Mouse (Mus musculus) kidney, embryonic 14.5 days (tissue): ENCODE data around the gene Pcna. TPM values are rescaled to one million over a fixed set of nuclear protein-coding genes. Genes with fewer than 3 reads are reported as not detected.

Experiments used
- ATAC-seq: fragments of 200-750 bp; cut with Nextera tagmentation; 2 replicates; pipeline ENCODE4 v1.8.0; 2017; ENCODE audit warnings: moderate number of reproducible peaks, mild to moderate bottlenecking, moderate TSS enrichment, moderate library complexity; ENCODE audit not compliant: low FRiP score, low TSS enrichment
- H3K27ac ChIP-seq: fragments of 300-500 bp; sonication (generic); 2 replicates; pipeline ENCODE4 v1.5.1; 2014; ENCODE audit warnings: low read depth, mild to moderate bottlenecking, low read length, moderate library complexity, mixed read lengths
- H3K27me3 ChIP-seq: fragments of 300-500 bp; sonication (generic); 2 replicates; pipeline ENCODE4 v1.6.1; 2014; ENCODE audit warnings: mild to moderate bottlenecking, low read length; ENCODE audit not compliant: control insufficient read depth, insufficient read depth
- H3K36me3 ChIP-seq: fragments of 300-500 bp; sonication (generic); 2 replicates; pipeline ENCODE4 v1.6.1; 2014; ENCODE audit warnings: low read length, mixed read lengths; ENCODE audit not compliant: control insufficient read depth, insufficient read depth
- H3K4me1 ChIP-seq: fragments of 300-500 bp; sonication (generic); 2 replicates; pipeline ENCODE4 v1.6.1; 2014; ENCODE audit warnings: low read length, mixed read lengths; ENCODE audit not compliant: control insufficient read depth, insufficient read depth
- H3K4me2 ChIP-seq: fragments of 300-500 bp; sonication (generic); replicated peaks from 2 replicates; pipeline ENCODE4 v1.6.1; 2014; ENCODE audit warnings: low read depth, mild to moderate bottlenecking, low read length
- H3K4me3 ChIP-seq: fragments of 300-500 bp; sonication (generic); 2 replicates; pipeline ENCODE4 v1.5.1; 2014; ENCODE audit warnings: mild to moderate bottlenecking, low read length
- H3K9ac ChIP-seq: fragments of 300-500 bp; sonication (generic); 2 replicates; pipeline ENCODE4 v1.6.1; 2014; ENCODE audit warnings: low read depth, mild to moderate bottlenecking, low read length, moderate library complexity
- H3K9me3 ChIP-seq: fragments of 300-500 bp; sonication (generic); 2 replicates; pipeline ENCODE4 v1.6.1; 2016; ENCODE audit warnings: low read length; ENCODE audit not compliant: control insufficient read depth
- WGBS: fragments of 180-500 bp; shearing (Covaris S2); extraction: QIAGEN DNeasy Blood & Tissue Kit; methylation state at CpG from one replicate; pipeline ENCODE4 v1.1.7; 2014; 5-methylcytosine and 5-hydroxymethylcytosine counted together
- polyA plus RNA-seq: library from polyadenylated mRNA; unstranded; fragments of >200 nt; fragmentation: Nextera tagmentation; extraction: Ambion mirVana; gene quantifications from 2 replicates; pipeline ENCODE4 v1.2.1, GENCODE M21; 2014

Gene Pcna
- polyA plus RNA-seq, 1 experiment from 2014 or later, result 339 TPM

DNA sequence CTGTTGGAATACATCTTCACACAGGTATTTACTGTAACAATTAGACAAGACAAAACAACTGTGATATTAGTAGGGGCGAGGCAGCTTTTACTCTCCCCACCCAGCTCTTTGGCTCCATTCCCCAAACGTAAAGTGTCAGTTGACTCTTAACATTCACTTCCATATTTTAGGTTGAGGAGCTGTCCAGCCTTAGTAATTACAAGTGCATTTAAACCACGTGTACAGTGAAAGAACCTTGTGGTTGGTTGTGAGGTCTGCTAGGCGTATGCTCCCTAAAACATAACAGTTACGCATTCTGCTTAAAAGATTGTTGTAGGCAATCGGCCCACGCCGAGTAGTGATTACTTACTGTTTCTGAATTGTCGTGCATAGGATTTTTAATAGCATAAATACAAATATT is 12.1 kb upstream of the Pcna start:
- Histone ChIP-seq H3K27ac (no peak overlapping the region), H3K9me3 (no peaks in the 10 kb centered on the region), H3K4me3 (no peak overlapping the region), H3K4me1 (peaks cover 12% of the 10 kb centered on the region; the same call in 1 of the 2 replicates), H3K9ac (no peak overlapping the region), H3K36me3 (no peaks in the 10 kb centered on the region), H3K4me2 (no peak overlapping the region), H3K27me3 (no peaks in the 10 kb centered on the region)
- 80% methylated on average over 9 of the region's 9 CpGs for WGBS
- ATAC-seq, result no peak

DNA sequence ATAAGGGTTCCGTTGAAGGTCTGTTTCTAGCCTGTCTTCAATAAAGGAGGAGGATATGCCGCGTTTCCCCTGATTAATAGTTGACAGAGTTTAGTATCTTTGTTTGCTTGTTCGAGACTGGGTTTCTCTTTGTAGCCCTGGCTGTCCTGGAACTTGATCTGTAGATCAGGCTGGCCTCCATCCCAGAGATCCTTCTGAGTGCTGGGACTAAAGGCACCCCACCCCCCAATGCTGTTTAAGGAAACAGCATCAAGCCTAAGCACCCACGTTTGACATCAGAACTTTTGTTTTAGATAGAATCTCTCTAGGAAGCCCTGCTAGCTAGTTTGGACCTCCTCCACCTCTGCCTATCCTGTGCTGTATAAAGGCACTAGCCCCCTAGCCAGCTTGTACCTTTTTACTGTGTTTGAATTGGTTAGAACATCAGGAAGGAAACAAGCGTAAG is 11.2 kb upstream of the Pcna start:
- ATAC-seq, result no peak
- peak overlapping the region; percentile 90 for H3K4me3 ChIP-seq
- peak overlapping the region; percentile 89 for H3K9ac ChIP-seq
- peak overlapping the region; percentile 67 for H3K4me2 ChIP-seq
- no peaks in the 10 kb centered on the region for H3K9me3 ChIP-seq
- no peaks in the 10 kb centered on the region for H3K36me3 ChIP-seq
- 18% methylated on average over 6 of the region's 6 CpGs for WGBS
- H3K27ac ChIP-seq, result 0 out of 2 replicates have a peak overlapping the region, but pooled peaks have one; percentile 68
- no peaks in the 10 kb centered on the region for H3K27me3 ChIP-seq
- peaks cover 12% of the 10 kb centered on the region; the same call in 1 of the 2 replicates for H3K4me1 ChIP-seq

DNA sequence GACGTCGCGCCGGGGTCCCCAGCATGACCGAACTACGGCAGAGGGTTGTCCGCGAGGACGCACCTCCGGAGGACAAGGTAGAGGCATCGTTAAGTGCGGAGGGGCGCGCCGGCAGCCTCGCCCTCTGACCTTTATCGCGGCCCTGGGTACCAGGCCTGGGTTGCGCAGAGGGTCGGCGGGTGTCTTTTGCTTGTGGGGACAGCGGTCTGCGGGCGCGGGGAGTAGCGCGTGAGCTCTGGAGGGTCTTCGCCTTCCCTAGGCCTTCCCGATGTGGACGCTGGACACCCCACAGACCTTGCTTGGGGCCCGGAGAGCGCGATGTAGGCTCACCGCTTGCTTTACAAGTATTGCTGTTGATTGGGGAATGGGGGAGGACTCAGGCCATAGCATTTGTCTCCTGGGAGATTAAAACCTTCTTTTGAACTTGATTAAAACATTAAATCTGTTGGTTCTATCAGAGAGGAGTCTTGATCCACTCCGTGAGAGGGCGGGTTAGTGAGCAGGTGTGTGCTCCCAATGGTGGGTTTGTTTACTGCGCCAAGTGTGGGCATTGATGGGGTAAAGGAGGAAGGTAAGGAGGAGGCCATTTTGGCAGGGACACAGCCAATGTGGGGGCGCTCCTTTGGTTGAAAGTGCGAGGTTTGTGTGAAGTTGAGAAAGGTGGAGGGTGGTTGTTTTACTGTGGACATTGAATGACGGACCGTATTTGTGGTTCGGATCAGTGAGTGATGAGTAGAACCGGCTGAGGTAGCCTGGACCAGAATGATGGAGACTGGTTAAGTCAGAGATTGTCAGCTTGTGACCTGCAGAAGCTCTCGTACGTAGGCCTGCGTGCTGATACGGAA is 10.5 kb upstream of the Pcna start:
- Histone ChIP-seq H3K27ac (peak overlapping the region; percentile 68), H3K9ac (peak overlapping the region; percentile 89), H3K27me3 (no peaks in the 10 kb centered on the region), H3K4me1 (peaks cover 12% of the 10 kb centered on the region; the same call in 1 of the 2 replicates), H3K4me2 (peak overlapping the region; percentile 67), H3K36me3 (no peaks in the 10 kb centered on the region), H3K9me3 (no peaks in the 10 kb centered on the region), H3K4me3 (peak overlapping the region; percentile 90)
- ATAC-seq, result peak; percentile 21; the same call in 1 of the 2 replicates
- WGBS, result 1% methylated on average over 47 of the region's 47 CpGs

DNA sequence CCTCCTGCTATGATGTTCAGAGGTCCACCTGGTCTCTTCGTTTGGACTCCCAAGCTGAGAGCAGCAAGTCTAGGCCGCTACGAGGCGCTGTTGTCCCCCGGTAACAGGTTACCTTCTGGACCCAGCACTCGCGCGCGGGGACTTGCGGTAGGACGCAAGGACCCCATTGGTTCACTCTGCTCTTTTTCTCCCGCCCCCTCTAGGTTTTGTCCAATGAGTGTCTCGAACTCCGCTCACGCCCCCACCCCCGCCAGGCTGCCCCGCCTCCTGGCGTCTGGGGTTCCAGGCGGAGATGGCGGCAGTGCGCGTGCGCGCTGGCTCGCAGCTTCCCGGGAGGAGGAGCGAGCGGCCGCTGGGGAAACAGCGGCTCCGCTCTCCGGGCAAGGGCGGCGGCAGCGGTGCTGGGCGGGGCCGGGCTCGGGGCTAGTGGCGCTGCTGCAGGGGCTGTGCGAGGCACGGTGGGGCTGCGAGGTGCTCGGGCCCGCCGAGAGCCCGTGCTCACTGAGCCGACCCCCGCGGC is 9.8 kb upstream of the Pcna start, which contains the start of gene Cds2:
TSS of gene Cds2 (plus strand) at position 270 of the 520 bp plus-strand sequence.
- Histone ChIP-seq H3K4me1 (peaks cover 12% of the 10 kb centered on the region; the same call in 1 of the 2 replicates), H3K27me3 (no peaks in the 10 kb centered on the region), H3K4me3 (peak within 1 kb of the TSS; percentile 90), H3K36me3 (no peaks in the 10 kb centered on the region), H3K9ac (peak within 1 kb of the TSS; percentile 89), H3K4me2 (peak within 1 kb of the TSS; percentile 67), H3K9me3 (no peaks in the 10 kb centered on the region), H3K27ac (peak within 1 kb of the TSS; percentile 68)
- WGBS, result under 1% methylated on average over 46 of the region's 49 CpGs
- ATAC-seq, result peak; percentile 99

DNA sequence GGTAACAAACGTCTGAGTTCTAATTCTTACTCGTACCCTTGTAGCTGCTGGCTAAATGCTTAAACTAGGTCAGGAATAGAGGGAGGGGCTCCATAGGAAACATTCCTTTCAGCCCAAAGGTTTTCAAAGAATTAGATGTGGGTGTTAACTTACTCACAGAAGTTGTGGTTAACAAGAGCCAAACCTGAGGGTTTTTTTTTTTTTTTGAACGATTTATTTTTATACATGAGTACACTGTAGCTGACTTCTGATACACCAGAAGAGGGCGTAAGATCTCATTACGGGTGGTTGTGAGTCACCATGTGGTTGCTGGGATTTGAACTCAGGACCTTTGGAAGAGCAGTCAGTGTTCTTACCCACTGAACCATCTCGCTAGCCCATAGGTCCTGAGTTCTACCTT is 9.1 kb upstream of the Pcna start:
- Histone ChIP-seq H3K9me3 (no peaks in the 10 kb centered on the region), H3K4me1 (peaks cover 12% of the 10 kb centered on the region; the same call in 1 of the 2 replicates), H3K27ac (no peak overlapping the region), H3K9ac (no peak overlapping the region), H3K4me3 (no peak overlapping the region), H3K4me2 (no peak overlapping the region), H3K27me3 (no peaks in the 10 kb centered on the region), H3K36me3 (no peaks in the 10 kb centered on the region)
- no peak for ATAC-seq
- WGBS, result 78% methylated on average over 6 of the region's 6 CpGs

DNA sequence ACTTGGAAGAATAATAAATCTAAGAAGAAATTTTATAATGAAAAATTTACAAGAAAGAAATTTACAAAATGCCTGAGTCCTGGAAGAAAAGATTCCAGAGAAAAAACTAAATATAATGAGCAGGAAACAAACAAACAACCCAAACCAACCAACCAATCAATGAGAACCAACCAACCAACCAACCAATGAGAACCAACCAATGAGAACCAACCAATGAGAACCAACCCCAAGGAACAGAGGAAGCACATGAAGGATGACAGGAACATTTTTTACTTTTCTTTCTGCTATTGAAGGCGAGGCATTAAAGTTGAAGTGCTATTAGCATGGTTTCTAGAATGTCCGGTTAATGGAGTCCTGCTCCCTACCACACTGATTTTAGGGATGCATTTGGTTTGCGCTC is 7.5 kb upstream of the Pcna start:
- Histone ChIP-seq H3K9ac (no peak overlapping the region), H3K27ac (no peak overlapping the region), H3K27me3 (no peaks in the 10 kb centered on the region), H3K4me3 (no peak overlapping the region), H3K9me3 (no peaks in the 10 kb centered on the region), H3K4me1 (peaks cover 12% of the 10 kb centered on the region; the same call in 1 of the 2 replicates), H3K36me3 (no peaks in the 10 kb centered on the region), H3K4me2 (no peak overlapping the region)
- 67% methylated on average over 3 of the region's 3 CpGs for WGBS
- ATAC-seq, result no peak

DNA sequence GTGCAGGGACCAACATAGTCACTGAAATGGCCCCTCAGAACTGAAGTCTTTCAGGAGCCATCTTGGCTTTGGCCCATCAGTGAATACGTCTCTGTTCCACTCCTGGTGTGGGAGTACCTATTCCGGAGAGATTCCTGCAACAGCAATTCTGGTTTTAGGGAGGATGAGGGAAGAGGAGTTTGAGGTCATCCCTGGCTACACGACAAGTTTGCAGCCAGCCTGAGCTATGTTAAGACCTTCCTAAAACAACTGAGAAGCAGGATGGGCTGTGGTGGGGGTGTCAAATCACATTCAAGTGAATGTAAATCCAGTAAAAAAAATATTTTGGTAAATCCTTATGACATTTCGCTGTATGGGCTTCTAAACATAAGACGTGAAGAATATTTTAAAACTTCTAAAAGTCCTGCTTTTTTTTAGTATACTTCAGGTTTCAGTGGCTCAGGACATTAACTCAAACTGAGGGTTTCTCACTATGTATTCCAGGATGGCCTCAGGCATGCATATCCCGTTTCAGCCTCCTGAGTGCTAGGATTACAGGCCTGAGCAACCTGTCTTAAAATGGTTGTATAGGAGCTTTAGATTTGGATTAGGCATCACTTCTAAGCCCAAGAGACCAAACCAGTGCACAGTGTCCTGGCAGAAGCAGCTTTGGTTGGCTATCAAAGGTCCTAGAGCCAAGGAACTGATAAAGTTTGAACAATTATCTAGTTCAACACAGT is 4.4 kb upstream of the Pcna start:
- Histone ChIP-seq H3K36me3 (no peaks in the 10 kb centered on the region), H3K27me3 (no peaks in the 10 kb centered on the region), H3K27ac (no peak overlapping the region), H3K4me2 (no peak overlapping the region), H3K4me1 (no peaks in the 10 kb centered on the region), H3K9me3 (no peaks in the 10 kb centered on the region), H3K9ac (no peak overlapping the region), H3K4me3 (no peak overlapping the region)
- ATAC-seq, result no peak
- WGBS, result 86% methylated on average over 6 of the region's 6 CpGs

GRCm38 (mm10) chr2:132253603-132254002 is 489 bp upstream of the Pcna start:
- H3K27ac ChIP-seq, result peak overlapping the region; percentile 80
- H3K4me2 ChIP-seq, result peak overlapping the region; percentile 54
- peak overlapping the region; percentile 64; the same call in 1 of the 2 replicates for H3K9ac ChIP-seq
- no peaks in the 10 kb centered on the region for H3K9me3 ChIP-seq
- H3K4me3 ChIP-seq, result peak overlapping the region; percentile 54
- no peak for ATAC-seq
- peaks cover 25% of the 10 kb centered on the region for H3K36me3 ChIP-seq
- H3K27me3 ChIP-seq, result no peaks in the 10 kb centered on the region
- WGBS, result 1% methylated on average over 7 of the region's 7 CpGs
- peaks cover 16% of the 10 kb centered on the region for H3K4me1 ChIP-seq
